In the genomic region with DNA sequence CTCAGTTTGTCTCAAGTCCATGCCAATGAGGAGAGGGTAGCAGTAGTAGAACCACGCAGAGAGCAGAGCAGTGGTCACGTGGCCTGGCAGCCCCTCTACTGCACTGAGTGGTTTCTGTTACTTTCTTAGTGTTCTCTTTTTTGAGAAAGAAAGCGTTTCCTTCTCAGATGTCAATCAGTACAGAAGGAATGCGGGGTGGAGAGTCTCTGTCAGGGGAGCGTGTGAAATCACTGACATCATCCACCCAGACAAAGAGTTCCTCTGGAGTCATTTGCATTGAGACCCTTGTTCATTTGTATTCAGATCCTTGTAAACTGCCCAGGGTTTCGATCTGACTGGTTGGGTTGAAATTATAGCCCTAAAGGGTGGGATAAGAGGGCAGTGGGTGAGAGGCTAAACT, we compare ENCODE assay signal across 16 mouse cellular contexts.
A peak's percentile ranks its signal among the peaks of the same experiment; 100 is the strongest.
DNase-seq lines count a peak whose midpoint lies in the region; ATAC-seq and TF ChIP-seq lines count a peak whose summit lies in the region.
"Had no signal": no experiment of that assay in that cellular context is flagged by ENCODE, and none has a peak within 500 bp of the region (broad histone marks: within the 10 kb centered on the region; RNA-seq: fewer than 3 reads in every experiment).

No protein-coding gene starts in this region.

- no peaks in the 10 kb centered on the region for H3K4me1 ChIP-seq in forebrain, postnatal 0 days (ENCODE audit: insufficient read depth)
- H3K4me1 ChIP-seq in midbrain, embryonic 11.5 days (ENCODE audit: control insufficient read depth, insufficient read depth, low read length), result no peaks in the 10 kb centered on the region
- H3K4me1 ChIP-seq in heart, embryonic 11.5 days (ENCODE audit: control insufficient read depth, insufficient read depth, low read length), result no peaks in the 10 kb centered on the region
- H3K4me1 ChIP-seq in liver, embryonic 12.5 days, result no peaks in the 10 kb centered on the region
- H3K4me1 ChIP-seq: heart, embryonic 10.5 days had no signal

- TF ChIP-seq CTCF in forebrain, postnatal 0 days (IDR thresholded peaks at IDR 0.05; ENCODE audit: low read depth), result no peak

- ATAC-seq in forebrain, postnatal 0 days, result peak; percentile 48
- peak; percentile 89 for ATAC-seq in midbrain, embryonic 11.5 days (ENCODE audit: low FRiP score)
- ATAC-seq in heart, embryonic 11.5 days (replicated peaks; ENCODE audit: insufficient number of reproducible peaks, low FRiP score, low TSS enrichment), result no peak
- ATAC-seq in liver, embryonic 12.5 days, result no peak

- 20% methylated on average over 6 of the region's 6 CpGs for WGBS in forebrain, postnatal 0 days
- 28% methylated on average over 6 of the region's 6 CpGs for WGBS in midbrain, embryonic 11.5 days
- WGBS in heart, embryonic 11.5 days (ENCODE audit: insufficient replicate concordance), result 62% methylated on average over 6 of the region's 6 CpGs
- 49% methylated on average over 6 of the region's 6 CpGs for WGBS in liver, embryonic 12.5 days (ENCODE audit: insufficient replicate concordance)

- H3K4me3 ChIP-seq in forebrain, postnatal 0 days (ENCODE audit: low read depth, low read length), result no peak overlapping the region
- H3K4me3 ChIP-seq in midbrain, embryonic 11.5 days (ENCODE audit: low read depth, low read length), result no peak overlapping the region
- no peak overlapping the region for H3K4me3 ChIP-seq in heart, embryonic 11.5 days (ENCODE audit: low read depth, low read length)
- H3K4me3 ChIP-seq in liver, embryonic 12.5 days, result no peak overlapping the region
- H3K4me3 ChIP-seq: heart, embryonic 10.5 days had no signal

- no peak overlapping the region for H3K9ac ChIP-seq in forebrain, postnatal 0 days
- no peak overlapping the region for H3K9ac ChIP-seq in midbrain, embryonic 11.5 days (ENCODE audit: low read length)
- H3K9ac ChIP-seq in heart, embryonic 11.5 days (ENCODE audit: low read depth, low read length), result no peak overlapping the region
- H3K9ac ChIP-seq in liver, embryonic 12.5 days, result no peak overlapping the region

- H3K4me2 ChIP-seq in forebrain, postnatal 0 days (ENCODE audit: low read depth), result no peak overlapping the region
- no peak overlapping the region for H3K4me2 ChIP-seq in midbrain, embryonic 11.5 days
- no peak overlapping the region for H3K4me2 ChIP-seq in heart, embryonic 11.5 days
- no peak overlapping the region for H3K4me2 ChIP-seq in liver, embryonic 12.5 days

- H3K27ac ChIP-seq in forebrain, postnatal 0 days (ENCODE audit: low read depth, low read length), result no peak overlapping the region
- H3K27ac ChIP-seq in midbrain, embryonic 11.5 days (ENCODE audit: low read depth, low read length), result no peak overlapping the region
- no peak overlapping the region for H3K27ac ChIP-seq in heart, embryonic 11.5 days (ENCODE audit: low read depth, low read length)
- no peak overlapping the region for H3K27ac ChIP-seq in liver, embryonic 12.5 days
- H3K27ac ChIP-seq: heart, embryonic 10.5 days; macrophage had no signal

- H3K27me3 ChIP-seq in forebrain, postnatal 0 days (ENCODE audit: insufficient read depth, low read length), result no peaks in the 10 kb centered on the region
- H3K27me3 ChIP-seq in midbrain, embryonic 11.5 days (ENCODE audit: control insufficient read depth, insufficient read depth, low read length), result no peaks in the 10 kb centered on the region
- H3K27me3 ChIP-seq in heart, embryonic 11.5 days (ENCODE audit: control insufficient read depth, insufficient read depth, low read length), result no peaks in the 10 kb centered on the region
- H3K27me3 ChIP-seq in liver, embryonic 12.5 days (replicated peaks), result no peaks in the 10 kb centered on the region

- DNase-seq in ES-CJ7 (ENCODE audit: low read depth, low spot score), result peak; percentile 53
- peak; percentile 66 for DNase-seq in embryo, embryonic 10.5 days (ENCODE audit: low spot score)
- DNase-seq in forebrain, postnatal 0 days, result no peak
- DNase-seq in midbrain, embryonic 11.5 days (ENCODE audit: low spot score, missing footprints), result peak; percentile 91
- no peak for DNase-seq in spleen, postnatal 10 days (ENCODE audit: low spot score in 2 of 2)
- no peak for DNase-seq in kidney, postnatal 14 days
- DNase-seq: adrenal gland, postnatal 25 days; gastrocnemius, postnatal 25 days; heart, postnatal 4 days; kidney, adult 2 months; lung, adult 2 months; retina, postnatal 1 day had no signal

- H3K9me3 ChIP-seq in forebrain, postnatal 0 days (ENCODE audit: low read length), result no peaks in the 10 kb centered on the region
- H3K9me3 ChIP-seq in midbrain, embryonic 11.5 days (ENCODE audit: control insufficient read depth, low read length), result no peaks in the 10 kb centered on the region
- no peaks in the 10 kb centered on the region for H3K9me3 ChIP-seq in heart, embryonic 11.5 days (replicated peaks; ENCODE audit: control insufficient read depth, low read length)
- no peaks in the 10 kb centered on the region for H3K9me3 ChIP-seq in liver, embryonic 12.5 days (replicated peaks)
- H3K9me3 ChIP-seq: heart, embryonic 10.5 days had no signal

- H3K36me3 ChIP-seq in forebrain, postnatal 0 days (ENCODE audit: insufficient read depth), result no peaks in the 10 kb centered on the region
- H3K36me3 ChIP-seq in midbrain, embryonic 11.5 days (ENCODE audit: control insufficient read depth, insufficient read depth, low read length), result no peaks in the 10 kb centered on the region
- H3K36me3 ChIP-seq in heart, embryonic 11.5 days (ENCODE audit: control insufficient read depth, insufficient read depth, low read length), result no peaks in the 10 kb centered on the region
- H3K36me3 ChIP-seq in liver, embryonic 12.5 days, result no peaks in the 10 kb centered on the region
- H3K36me3 ChIP-seq: heart, embryonic 10.5 days had no signal

Comparison
In these comparisons a context has a peak if more than half of its experiments do, and no peak if none do; other contexts are left out.
1. DNase-seq: peak in ES-CJ7 (single experiment), embryo, embryonic 10.5 days (single experiment) and midbrain, embryonic 11.5 days (single experiment); none in forebrain, postnatal 0 days (single experiment), spleen, postnatal 10 days (0 of 2) and kidney, postnatal 14 days (single experiment).
2. ATAC-seq: peak in forebrain, postnatal 0 days (single experiment) and midbrain, embryonic 11.5 days (single experiment); none in heart, embryonic 11.5 days (single experiment) and liver, embryonic 12.5 days (single experiment).